Mouse (Mus musculus) heart, postnatal 14 days (tissue): Measurements from ENCODE around the gene Tbc1d2b. TPM values are rescaled to one million over a fixed set of nuclear protein-coding genes. Genes with fewer than 3 reads are reported as not detected.

ENCODE experiments used
- DNase-seq, 2 experiments: peaks; one replicate each; pipeline ENCODE4 v3.0.0; 2021 to 2022
- intact Hi-C: fragments of 180-260 bp; cut with DNase I; formaldehyde crosslinking; loops from one replicate; pipeline ENCODE4 v1.15.1; 2025
- total RNA-seq, 2 experiments: library from RNA; stranded (reverse); gene quantifications; 2 replicates each; pipeline ENCODE4 v1.2.3; 2021

Gene Tbc1d2b
- total RNA-seq, 2 experiments from 2014 or later, result 14.6 to 16.7 TPM

- intact Hi-C loops, result no loop called here
- no peak for DNase-seq
These were observed 24.8 kb downstream of the Tbc1d2b start for GRCm38 (mm10) chr9:90245781-90246180.

DNA sequence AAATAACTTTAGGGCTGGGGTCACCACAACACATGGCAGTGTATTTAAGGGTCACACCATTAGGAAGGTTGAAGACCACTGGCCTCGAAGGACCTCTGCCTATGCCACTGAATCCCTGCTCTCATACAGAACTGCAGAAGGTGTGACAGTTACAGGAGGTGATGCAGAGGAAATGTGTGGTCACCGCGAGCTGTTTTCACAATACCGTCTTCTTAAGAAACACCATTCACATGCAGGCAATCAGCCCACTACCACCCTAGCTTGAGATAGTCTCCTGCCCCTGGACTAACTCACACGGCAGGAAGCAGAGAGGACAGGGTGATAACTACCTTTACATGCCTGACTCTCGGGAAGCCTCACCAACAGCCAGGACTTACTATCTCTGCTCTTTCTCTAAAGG lies 25.4 kb downstream of the Tbc1d2b start:
- intact Hi-C loops, result no loop called here
- no peak for DNase-seq

DNA sequence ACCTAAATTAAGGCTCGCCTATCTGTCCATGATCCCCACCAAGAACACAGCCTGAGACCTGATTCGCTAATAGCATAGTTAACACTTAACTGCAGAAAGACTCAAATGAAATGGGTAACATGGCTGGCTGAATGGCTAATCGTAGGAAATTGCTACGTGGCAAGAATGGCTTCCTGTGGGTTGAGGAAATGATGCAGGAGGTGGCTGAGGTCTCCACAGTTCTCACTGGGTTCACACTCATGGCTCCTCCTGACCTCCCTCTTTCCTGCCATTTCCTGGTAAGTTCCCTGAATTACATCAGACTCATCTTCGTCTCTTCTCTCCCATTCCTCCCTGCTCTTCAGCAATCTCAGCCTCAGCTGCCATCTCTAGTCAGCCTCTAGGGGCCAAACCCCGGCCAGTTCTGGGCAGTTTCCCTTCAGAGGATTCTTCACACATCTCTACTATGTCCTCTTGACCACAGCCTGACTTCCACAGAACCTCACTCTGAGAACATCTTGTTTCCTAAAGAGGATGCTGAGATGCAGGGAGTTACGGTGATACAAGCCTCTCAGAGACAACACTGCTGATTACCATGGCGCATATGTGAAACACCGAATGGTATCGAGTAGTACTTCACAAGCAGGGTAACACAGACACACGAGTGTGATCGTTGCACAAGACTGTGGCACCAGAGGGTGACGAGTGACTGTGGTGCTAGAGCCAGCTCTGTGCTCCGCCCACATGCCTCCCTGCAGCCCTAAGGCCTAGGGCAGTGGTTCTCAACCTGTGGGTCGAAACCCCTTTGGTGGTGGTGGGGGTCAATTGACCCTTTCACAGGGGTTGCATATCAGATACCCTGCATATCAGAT lies 26.1 kb downstream of the Tbc1d2b start:
- intact Hi-C loops, result no loop called here
- no peak for DNase-seq

- no peak for DNase-seq
- intact Hi-C loops, result no loop called here
These were observed 27.7 kb downstream of the Tbc1d2b start for GRCm38 (mm10) chr9:90242855-90243254.

- intact Hi-C loops, result no loop called here
- DNase-seq, result no peak
These were observed 28.3 kb downstream of the Tbc1d2b start for GRCm38 (mm10) chr9:90242291-90242690.

DNA sequence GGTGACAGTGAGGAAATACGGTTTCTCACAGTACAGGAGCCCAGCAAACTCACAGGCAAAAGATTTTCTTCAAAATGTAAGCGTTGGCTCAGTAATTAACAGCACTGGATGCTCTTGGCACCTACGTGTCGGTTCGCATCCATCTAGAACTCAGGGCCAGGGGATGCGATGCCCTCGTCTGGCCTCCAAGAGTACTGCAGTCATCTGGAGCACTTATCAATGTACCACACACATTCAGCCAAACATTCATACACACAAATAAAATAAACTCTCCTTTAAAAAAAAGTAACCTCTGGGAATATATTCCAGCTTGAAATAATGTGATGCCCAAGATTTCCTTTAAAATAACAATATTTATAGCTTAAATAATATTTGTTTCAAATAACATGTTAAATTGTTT lies 29.0 kb downstream of the Tbc1d2b start:
- intact Hi-C loops, result no loop called here
- no peak for DNase-seq

GRCm38 (mm10) chr9:90241041-90241440 lies 29.6 kb downstream of the Tbc1d2b start:
- intact Hi-C loops, result no loop called here
- no peak for DNase-seq

GRCm38 (mm10) chr9:90240560-90240959 lies 30.0 kb downstream of the Tbc1d2b start:
- intact Hi-C loops, result no loop called here
- DNase-seq, result no peak

- intact Hi-C loops, result loop anchor here (5.0 kb wide), 1 partner anchor 75 kb away; no protein-coding TSS in a partner anchor
- DNase-seq, result no peak
These were observed 33.2 kb downstream of the Tbc1d2b start for GRCm38 (mm10) chr9:90237232-90238062.

DNA sequence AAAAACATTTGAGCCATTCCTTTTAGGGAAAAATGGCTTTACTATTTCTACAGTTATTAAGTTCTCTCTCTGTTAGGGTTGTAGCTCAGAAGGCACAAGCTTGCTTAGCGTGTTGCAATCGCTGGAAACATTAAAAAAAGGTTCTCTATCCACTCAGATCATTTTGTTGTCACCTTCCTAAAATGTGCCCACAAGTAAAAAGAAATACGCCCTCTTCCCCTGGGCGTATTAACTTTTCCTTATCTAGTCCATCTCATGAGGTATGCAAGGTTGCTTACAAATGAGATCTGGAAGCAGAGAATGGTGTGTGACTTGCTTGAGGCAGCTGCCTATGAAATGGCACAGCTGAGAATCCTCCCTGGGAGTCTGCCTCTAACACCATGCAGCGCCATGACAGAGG lies 33.8 kb downstream of the Tbc1d2b start:
- DNase-seq, result no peak
- intact Hi-C loops, result loop anchor here (5.0 kb wide), 1 partner anchor 75 kb away; no protein-coding TSS in a partner anchor

GRCm38 (mm10) chr9:90235258-90235882 lies 35.2 kb downstream of the Tbc1d2b start:
- intact Hi-C loops, result loop anchor here (5.0 kb wide), 1 partner anchor 77 kb away; no protein-coding TSS in a partner anchor
- DNase-seq, result no peak

GRCm38 (mm10) chr9:90234786-90235185 lies 35.8 kb downstream of the Tbc1d2b start:
- intact Hi-C loops, result loop anchor here (5.0 kb wide), 1 partner anchor 78 kb away; no protein-coding TSS in a partner anchor
- no peak for DNase-seq

DNA sequence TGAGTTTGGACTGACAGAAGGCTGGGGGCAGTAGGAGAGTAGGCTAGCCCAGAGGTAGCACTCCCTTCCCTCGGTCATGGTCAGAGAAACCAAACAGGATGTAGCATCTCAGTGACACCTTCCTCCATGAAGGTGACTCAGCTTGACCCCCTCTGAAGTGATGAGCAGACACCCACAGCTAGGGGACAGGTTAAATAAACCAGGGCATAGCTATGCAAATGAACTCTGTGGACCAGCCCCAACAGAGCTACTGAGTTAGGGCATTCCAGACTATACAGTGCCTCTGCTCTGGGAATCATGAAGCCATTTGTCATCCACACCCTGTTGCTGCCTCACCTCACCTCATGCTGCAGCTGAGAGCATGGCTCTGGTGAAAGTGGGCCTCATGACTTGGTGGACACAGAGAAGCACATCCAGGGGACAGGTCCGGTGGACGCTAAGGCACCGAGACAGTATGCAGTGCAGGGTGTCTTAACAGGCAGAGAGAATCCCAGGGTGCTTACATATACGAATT lies 36.6 kb downstream of the Tbc1d2b start:
- DNase-seq, result no peak
- intact Hi-C loops, result no loop called here

DNA sequence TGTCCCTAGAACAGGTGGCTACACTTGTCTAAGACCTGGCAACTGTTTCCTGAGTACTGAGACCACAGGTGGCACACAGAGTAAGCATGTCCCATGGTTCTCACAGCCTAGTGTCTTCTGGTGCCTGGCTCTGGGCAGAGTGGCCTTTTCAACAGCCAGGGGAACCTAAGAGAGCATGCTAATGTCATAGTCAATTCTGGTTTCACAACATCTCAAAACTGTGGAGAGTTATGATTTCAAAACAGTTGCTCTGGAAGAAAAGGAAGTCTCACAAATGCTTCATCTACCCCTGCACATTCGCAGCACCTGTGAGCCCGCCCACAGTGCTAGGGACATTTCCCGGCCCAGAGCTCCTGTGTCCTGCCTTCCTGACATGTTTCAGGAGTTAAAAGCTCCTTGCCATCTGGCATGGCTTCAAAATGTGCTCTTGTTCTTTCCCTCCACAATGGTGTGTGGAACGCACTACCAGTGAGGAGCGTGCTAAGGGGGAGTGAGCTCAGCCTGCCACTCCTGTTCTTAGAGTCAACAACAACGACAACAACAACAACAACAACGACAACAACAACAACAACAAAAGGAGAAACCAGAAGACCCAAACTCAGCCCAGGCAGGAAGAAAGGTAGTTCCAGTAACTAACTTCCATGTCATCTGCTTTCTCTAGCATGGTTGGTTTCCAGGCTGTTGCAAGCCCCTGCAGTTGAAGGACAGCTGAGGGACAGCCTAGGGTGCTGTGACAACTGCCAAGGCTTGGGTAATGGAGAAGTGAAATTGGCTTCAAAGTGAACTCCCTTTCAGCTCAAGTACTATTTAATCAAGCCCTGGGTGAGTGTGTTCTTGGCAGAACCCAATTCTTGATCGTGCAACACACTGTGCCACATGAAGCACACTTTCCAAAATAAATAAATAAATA lies 37.6 kb downstream of the Tbc1d2b start:
- DNase-seq, result peak in 1 of 2 experiments; percentile 31
- intact Hi-C loops, result no loop called here

DNA sequence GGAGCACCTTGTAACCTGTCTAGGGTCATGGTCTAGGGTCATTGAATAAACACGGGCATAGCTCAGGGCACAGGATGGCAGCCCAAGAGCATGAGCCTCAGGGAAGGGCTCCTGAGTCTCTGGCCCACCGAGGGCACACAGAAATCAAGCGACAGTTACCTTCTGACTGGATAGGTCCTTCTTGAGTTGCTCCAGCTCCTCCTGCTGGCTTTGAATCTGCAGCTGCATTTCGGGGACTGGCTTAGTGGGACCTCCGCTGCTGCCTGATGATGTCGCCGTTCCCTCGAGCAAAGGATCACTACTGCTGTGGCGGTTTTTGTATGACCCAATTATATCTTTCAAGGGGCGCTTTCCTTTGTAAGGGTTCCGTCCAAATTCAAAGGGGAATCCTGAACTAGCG lies 43.4 kb downstream of the Tbc1d2b start:
- intact Hi-C loops, result loop anchor here (5.0 kb wide), 1 partner anchor 40 kb away; no protein-coding TSS in a partner anchor
- DNase-seq, result peak; percentile 31 to 41

GRCm38 (mm10) chr9:90226742-90227096 lies 43.9 kb downstream of the Tbc1d2b start:
- intact Hi-C loops, result loop anchor here (5.0 kb wide), 1 partner anchor 41 kb away; no protein-coding TSS in a partner anchor
- no peak for DNase-seq

DNA sequence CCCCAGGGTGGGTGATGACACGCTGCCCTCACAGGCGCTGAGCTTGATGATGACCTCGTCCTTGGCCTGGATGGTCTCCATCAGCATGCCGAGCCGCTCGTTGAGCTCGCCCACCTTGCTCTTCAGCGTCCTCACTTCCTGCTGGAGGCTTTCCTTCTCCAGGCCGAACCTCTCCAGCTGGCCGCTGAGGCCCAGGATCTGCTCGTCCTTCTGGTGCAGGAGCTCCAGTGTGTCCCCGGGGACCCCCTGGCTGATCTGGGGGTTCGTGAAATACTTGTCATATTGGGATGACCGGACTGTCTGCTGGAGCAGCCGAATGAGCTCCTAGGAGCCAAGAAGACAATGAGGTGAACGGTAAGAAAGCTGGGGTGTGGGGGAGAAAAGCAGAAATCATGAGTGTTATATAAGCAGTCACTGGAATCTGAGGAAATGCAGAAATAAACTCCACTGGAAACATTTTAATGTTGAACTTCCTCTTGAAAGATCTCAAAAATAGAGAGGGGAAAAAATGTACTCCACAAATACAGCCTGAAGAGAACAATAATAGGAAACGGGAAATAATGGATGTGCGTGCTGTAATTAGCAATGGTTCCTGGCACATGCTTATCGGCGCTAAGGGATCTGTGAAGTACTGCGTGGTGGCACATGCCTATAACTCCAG lies 44.4 kb downstream of the Tbc1d2b start:
- peak; percentile 45 to 47 for DNase-seq
- intact Hi-C loops, result loop anchor here (5.0 kb wide), 1 partner anchor 41 kb away; no protein-coding TSS in a partner anchor

DNA sequence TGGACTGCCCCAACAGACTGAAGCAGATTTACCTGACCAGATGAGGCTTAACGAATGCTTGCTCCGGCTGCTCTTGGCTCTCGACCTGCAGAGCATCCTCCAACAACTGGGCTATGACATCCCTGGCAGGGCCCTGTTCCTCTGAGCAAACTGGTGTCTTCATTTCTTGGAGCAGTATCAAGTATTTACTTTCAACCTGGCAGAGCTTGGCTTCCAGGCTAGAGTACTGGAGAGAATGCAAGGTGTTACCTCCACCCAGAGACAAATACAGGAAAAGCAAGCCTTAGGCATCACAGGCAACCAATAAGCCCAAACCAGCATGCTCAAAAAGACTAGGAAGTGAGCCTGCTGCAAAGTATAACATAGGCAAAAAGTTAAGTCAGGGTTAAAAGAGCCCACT lies 48.3 kb downstream of the Tbc1d2b start:
- intact Hi-C loops, result no loop called here

DNA sequence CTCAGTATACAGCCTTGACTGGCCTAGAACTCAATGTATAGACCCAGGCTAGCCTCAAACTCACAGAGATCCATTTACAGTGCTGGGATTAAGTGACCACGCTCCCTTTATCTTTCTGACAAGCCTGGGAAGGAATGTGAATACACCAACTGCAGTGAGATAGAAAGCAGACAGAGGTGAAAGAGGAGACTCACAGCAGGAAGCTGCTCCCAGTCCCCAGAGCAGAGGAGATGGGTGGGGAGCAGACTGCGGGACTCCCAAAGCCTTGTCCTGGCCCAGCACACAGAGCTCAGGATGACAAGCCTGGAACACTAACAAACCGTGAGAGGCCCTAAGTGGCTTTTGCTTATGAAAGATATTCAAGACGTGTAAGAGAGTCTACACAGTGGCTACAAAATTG lies 53.1 kb downstream of the Tbc1d2b start:
- intact Hi-C loops, result no loop called here
- DNase-seq, result no peak

More for the DNA sequence above, 48.3 kb downstream of the Tbc1d2b start:
- DNase-seq, result no peak
